Comparison of ENCODE assay signal across 10 mouse cellular contexts in the genomic region with DNA sequence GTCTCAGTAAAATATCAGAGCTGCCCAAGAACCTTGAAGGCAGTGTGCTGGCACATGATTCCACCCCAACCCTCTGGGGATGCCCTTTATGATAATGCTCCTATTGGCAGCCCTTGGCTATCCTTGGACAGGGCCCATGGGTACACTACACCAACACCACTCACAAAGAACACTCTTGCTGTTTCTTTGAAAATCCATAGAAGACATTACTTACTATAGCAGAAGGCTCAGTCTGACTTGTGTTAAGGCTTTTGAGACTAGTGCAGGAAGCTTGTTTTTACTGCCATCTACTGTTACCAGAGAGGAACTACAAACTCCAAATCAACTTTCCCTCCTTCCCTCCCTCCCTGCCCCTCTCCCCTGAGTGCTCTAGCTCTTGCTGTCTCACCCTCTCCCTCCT.
A peak's percentile ranks its signal among the peaks of the same experiment; 100 is the strongest.
DNase-seq lines count a peak whose midpoint lies in the region; ATAC-seq and TF ChIP-seq lines count a peak whose summit lies in the region.
"Had no signal": no experiment of that assay in that cellular context is flagged by ENCODE, and none has a peak within 500 bp of the region (broad histone marks: within the 10 kb centered on the region; RNA-seq: fewer than 3 reads in every experiment).

No protein-coding gene starts in this region.

- no peaks in the 10 kb centered on the region for H3K9me3 ChIP-seq in intestine, embryonic 14.5 days (ENCODE audit: control insufficient read depth, low read length)
- H3K9me3 ChIP-seq in midbrain, postnatal 0 days (ENCODE audit: low read length) = no peaks in the 10 kb centered on the region

- no peaks in the 10 kb centered on the region for H3K4me1 ChIP-seq in intestine, embryonic 14.5 days (replicated peaks; ENCODE audit: control insufficient read depth, insufficient read depth, low read length)
- H3K4me1 ChIP-seq in midbrain, postnatal 0 days (ENCODE audit: insufficient read depth, low read length) = no peaks in the 10 kb centered on the region

- H3K27ac ChIP-seq in intestine, embryonic 14.5 days (ENCODE audit: low read depth) = no peak overlapping the region
- no peak overlapping the region for H3K27ac ChIP-seq in midbrain, postnatal 0 days (ENCODE audit: low read depth, low read length)

- H3K4me3 ChIP-seq in intestine, embryonic 14.5 days (ENCODE audit: low read depth, low read length) = no peak overlapping the region
- H3K4me3 ChIP-seq in midbrain, postnatal 0 days (ENCODE audit: low read depth, low read length) = no peak overlapping the region
- H3K4me3 ChIP-seq: erythroblast, embryonic 14.5 days; myocyte had no signal

- no peaks in the 10 kb centered on the region for H3K36me3 ChIP-seq in intestine, embryonic 14.5 days (ENCODE audit: control insufficient read depth, insufficient read depth, low read length)
- no peaks in the 10 kb centered on the region for H3K36me3 ChIP-seq in midbrain, postnatal 0 days (ENCODE audit: insufficient read depth, low read length)

- no peak overlapping the region for H3K4me2 ChIP-seq in intestine, embryonic 14.5 days (ENCODE audit: low read length)
- no peak overlapping the region for H3K4me2 ChIP-seq in midbrain, postnatal 0 days (ENCODE audit: low read depth, low read length, poor library complexity, severe bottlenecking)

- peak; percentile 23 to 69 for DNase-seq in left cerebral cortex, postnatal 14 days (ENCODE audit: low spot score in 2 of 2)
- DNase-seq in left cerebral cortex, adult 18-20 months (ENCODE audit: low spot score in 2 of 2) = no peak
- DNase-seq in R1 (ENCODE audit: low read depth, low spot score) = peak; percentile 50
- peak; percentile 68 for DNase-seq in embryo, embryonic 11 days
- DNase-seq in intestine, embryonic 14.5 days (ENCODE audit: low spot score) = peak; percentile 53
- DNase-seq in midbrain, postnatal 0 days (ENCODE audit: low spot score) = peak; percentile 84
- DNase-seq in yolk sac, embryonic 10.5 days (ENCODE audit: low spot score) = no peak
- no peak for DNase-seq in thymus, adult 18-20 months

- peak; percentile 91 for TF ChIP-seq CTCF in midbrain, postnatal 0 days (IDR thresholded peaks at IDR 0.05)

- no peak for ATAC-seq in intestine, embryonic 14.5 days (replicated peaks; ENCODE audit: low FRiP score, low TSS enrichment, low read depth)
- peak; percentile 73 for ATAC-seq in midbrain, postnatal 0 days (ENCODE audit: low FRiP score)

- intact Hi-C loops in left cerebral cortex, postnatal 14 days (cut with DNase I) = loop anchor here (5.0 to 10.0 kb wide), 2 partner anchors 212 to 455 kb away; a partner anchor contains a TSS

- H3K27me3 ChIP-seq in intestine, embryonic 14.5 days (replicated peaks; ENCODE audit: control insufficient read depth, insufficient read depth, low read length) = no peaks in the 10 kb centered on the region
- no peaks in the 10 kb centered on the region for H3K27me3 ChIP-seq in midbrain, postnatal 0 days (ENCODE audit: insufficient read depth, low read length)

- no peak overlapping the region for H3K9ac ChIP-seq in intestine, embryonic 14.5 days (ENCODE audit: low read length)
- H3K9ac ChIP-seq in midbrain, postnatal 0 days (replicated peaks; ENCODE audit: low read length, poor library complexity, severe bottlenecking) = no peak overlapping the region

Comparison
In these comparisons a context has a peak if more than half of its experiments do, and no peak if none do; other contexts are left out.
1. DNase-seq: peak in left cerebral cortex, postnatal 14 days (2 of 2), R1 (single experiment), embryo, embryonic 11 days (single experiment), intestine, embryonic 14.5 days (single experiment) and midbrain, postnatal 0 days (single experiment); none in left cerebral cortex, adult 18-20 months (0 of 2), yolk sac, embryonic 10.5 days (single experiment) and thymus, adult 18-20 months (0 of 2).